Mouse (Mus musculus) hindbrain, embryonic 13.5 days (tissue): ENCODE data around the gene Sec11a. TPM values are rescaled to one million over a fixed set of nuclear protein-coding genes. Genes with fewer than 3 reads are reported as not detected.

Experiments used
- ATAC-seq: fragments of 200-750 bp; cut with Nextera tagmentation; 2 replicates; pipeline ENCODE4 v1.8.0; 2017; ENCODE audit warnings: moderate TSS enrichment; ENCODE audit not compliant: low FRiP score
- H3K27ac ChIP-seq: fragments of 300-500 bp; sonication (generic); 2 replicates; pipeline ENCODE4 v1.5.1; 2015; ENCODE audit warnings: inconsistent platforms, mild to moderate bottlenecking, moderate library complexity
- H3K27me3 ChIP-seq: fragments of 300-500 bp; sonication (generic); 2 replicates; pipeline ENCODE4 v1.6.1; 2015; ENCODE audit warnings: mild to moderate bottlenecking, inconsistent platforms
- H3K36me3 ChIP-seq: fragments of 300-500 bp; sonication (generic); 2 replicates; pipeline ENCODE4 v1.6.1; 2015; ENCODE audit warnings: mild to moderate bottlenecking, inconsistent platforms
- H3K4me1 ChIP-seq: fragments of 300-500 bp; sonication (generic); replicated peaks from 2 replicates; pipeline ENCODE4 v1.6.1; 2015; ENCODE audit warnings: inconsistent platforms
- H3K4me2 ChIP-seq: fragments of 300-500 bp; sonication (generic); 2 replicates; pipeline ENCODE4 v1.6.1; 2015; ENCODE audit warnings: inconsistent platforms, mild to moderate bottlenecking, moderate library complexity
- H3K4me3 ChIP-seq: fragments of 300-500 bp; sonication (generic); 2 replicates; pipeline ENCODE4 v1.5.1; 2015; ENCODE audit warnings: mild to moderate bottlenecking, inconsistent platforms
- H3K9ac ChIP-seq: fragments of 300-500 bp; sonication (generic); 2 replicates; pipeline ENCODE4 v1.6.1; 2015; ENCODE audit warnings: mild to moderate bottlenecking, inconsistent platforms
- H3K9me3 ChIP-seq: fragments of 300-500 bp; sonication (generic); 2 replicates; pipeline ENCODE4 v1.6.1; 2016; ENCODE audit warnings: inconsistent platforms
- WGBS: fragments of 180-500 bp; shearing (Covaris S2); methylation state at CpG from one replicate; pipeline ENCODE4 v1.1.7; 2015; 5-methylcytosine and 5-hydroxymethylcytosine counted together
- polyA plus RNA-seq: library from polyadenylated mRNA; unstranded; fragments of >200 nt; fragmentation: Nextera tagmentation; extraction: Ambion mirVana; gene quantifications from 2 replicates; pipeline ENCODE4 v1.2.1, GENCODE M21; 2015

The Sec11a gene
- 174 and 177 TPM in 2 replicates for polyA plus RNA-seq

- Histone ChIP-seq H3K9ac (peak within 1 kb of the TSS; percentile 93), H3K9me3 (no peaks in the 10 kb centered on the region), H3K4me3 (peak within 1 kb of the TSS; percentile 86), H3K36me3 (peaks cover 4% of the 10 kb centered on the region; the same call in 1 of the 2 replicates), H3K4me2 (peak within 1 kb of the TSS; percentile 92), H3K27ac (peak within 1 kb of the TSS; percentile 99), H3K27me3 (peaks cover 7% of the 10 kb centered on the region; the same call in 1 of the 2 replicates), H3K4me1 (peaks cover 29% of the 10 kb centered on the region)
- peak; percentile 100 for ATAC-seq
- WGBS = 2% methylated on average over 44 of the region's 44 CpGs
Measured at GRCm38 (mm10) chr7:80947445-80948350, at the start of gene Sec11a. TSS of gene Sec11a (minus strand) at chr7:80947780.

- Histone ChIP-seq H3K9me3 (no peaks in the 10 kb centered on the region), H3K4me2 (peak overlapping the region; percentile 92), H3K9ac (peak overlapping the region; percentile 19; the same call in 1 of the 2 replicates), H3K36me3 (no peaks in the 10 kb centered on the region), H3K4me3 (peak overlapping the region; percentile 86), H3K27me3 (no peaks in the 10 kb centered on the region), H3K4me1 (peaks cover 42% of the 10 kb centered on the region), H3K27ac (no peak overlapping the region)
- no peak for ATAC-seq
- 77% methylated on average over 3 of the region's 3 CpGs for WGBS
Measured at GRCm38 (mm10) chr7:80995266-80996146, 47.9 kb upstream of the Sec11a start.

GRCm38 (mm10) chr7:80994663-80995005, 47.1 kb upstream of the Sec11a start:
- H3K9me3 ChIP-seq = no peaks in the 10 kb centered on the region
- H3K27ac ChIP-seq = peak overlapping the region; percentile 97; the same call in 1 of the 2 replicates
- H3K36me3 ChIP-seq = no peaks in the 10 kb centered on the region
- peak overlapping the region; percentile 97 for H3K9ac ChIP-seq
- no peak for ATAC-seq
- peaks cover 42% of the 10 kb centered on the region for H3K4me1 ChIP-seq
- H3K4me2 ChIP-seq = peak overlapping the region; percentile 92
- WGBS = 43% methylated on average over 6 of the region's 6 CpGs
- peak overlapping the region; percentile 86 for H3K4me3 ChIP-seq
- H3K27me3 ChIP-seq = no peaks in the 10 kb centered on the region

GRCm38 (mm10) chr7:80993834-80994662, 46.5 kb upstream of the Sec11a start:
- peak overlapping the region; percentile 92 for H3K4me2 ChIP-seq
- ATAC-seq = peak; percentile 88
- H3K27ac ChIP-seq = peak overlapping the region; percentile 97
- no peaks in the 10 kb centered on the region for H3K27me3 ChIP-seq
- no peaks in the 10 kb centered on the region for H3K9me3 ChIP-seq
- peak overlapping the region; percentile 86 for H3K4me3 ChIP-seq
- WGBS = under 1% methylated on average over 44 of the region's 58 CpGs
- peak overlapping the region; percentile 97 for H3K9ac ChIP-seq
- no peaks in the 10 kb centered on the region for H3K36me3 ChIP-seq
- H3K4me1 ChIP-seq = peaks cover 42% of the 10 kb centered on the region

- Histone ChIP-seq H3K4me1 (peaks cover 42% of the 10 kb centered on the region), H3K27ac (peak within 1 kb of the TSS; percentile 97), H3K9ac (peak within 1 kb of the TSS; percentile 97), H3K4me3 (peak within 1 kb of the TSS; percentile 86), H3K36me3 (no peaks in the 10 kb centered on the region), H3K9me3 (no peaks in the 10 kb centered on the region), H3K4me2 (peak within 1 kb of the TSS; percentile 92), H3K27me3 (no peaks in the 10 kb centered on the region)
- ATAC-seq = peak; percentile 92
- WGBS = under 1% methylated on average over 60 of the region's 102 CpGs
Measured at GRCm38 (mm10) chr7:80992980-80993833, 45.6 kb upstream of the Sec11a start, which contains the start of gene Zfp592. TSS of gene Zfp592 (plus strand) at chr7:80993681.

GRCm38 (mm10) chr7:80992631-80992979, 45.0 kb upstream of the Sec11a start:
- no peak for ATAC-seq
- Histone ChIP-seq H3K4me1 (peaks cover 39% of the 10 kb centered on the region), H3K4me2 (peak overlapping the region; percentile 92), H3K9me3 (no peaks in the 10 kb centered on the region), H3K9ac (peak overlapping the region; percentile 97), H3K4me3 (peak overlapping the region; percentile 86), H3K27me3 (no peaks in the 10 kb centered on the region), H3K36me3 (no peaks in the 10 kb centered on the region), H3K27ac (peak overlapping the region; percentile 97)
- WGBS = 2% methylated on average over 12 of the region's 12 CpGs

GRCm38 (mm10) chr7:80992063-80992462, 44.5 kb upstream of the Sec11a start:
- peak overlapping the region; percentile 86 for H3K4me3 ChIP-seq
- peak overlapping the region; percentile 97; the same call in 1 of the 2 replicates for H3K27ac ChIP-seq

GRCm38 (mm10) chr7:80991589-80991988, 44.0 kb upstream of the Sec11a start:
- peaks cover 36% of the 10 kb centered on the region for H3K4me1 ChIP-seq

More at GRCm38 (mm10) chr7:80992063-80992462, 44.5 kb upstream of the Sec11a start:
- no peaks in the 10 kb centered on the region for H3K9me3 ChIP-seq
- no peaks in the 10 kb centered on the region for H3K36me3 ChIP-seq
- peak overlapping the region; percentile 92 for H3K4me2 ChIP-seq
- H3K4me1 ChIP-seq = peaks cover 36% of the 10 kb centered on the region
- peak overlapping the region; percentile 97 for H3K9ac ChIP-seq
- 81% methylated on average over 6 of the region's 6 CpGs for WGBS
- no peaks in the 10 kb centered on the region for H3K27me3 ChIP-seq
- no peak for ATAC-seq

GRCm38 (mm10) chr7:80990276-80990675, 42.7 kb upstream of the Sec11a start:
- ATAC-seq = no peak
- Histone ChIP-seq H3K9ac (no peak overlapping the region), H3K4me1 (peaks cover 28% of the 10 kb centered on the region), H3K36me3 (no peaks in the 10 kb centered on the region), H3K4me2 (no peak overlapping the region), H3K27me3 (no peaks in the 10 kb centered on the region), H3K9me3 (no peaks in the 10 kb centered on the region), H3K4me3 (no peak overlapping the region), H3K27ac (no peak overlapping the region)
- 95% methylated on average over 6 of the region's 6 CpGs for WGBS

More at GRCm38 (mm10) chr7:80991589-80991988, 44.0 kb upstream of the Sec11a start:
- Histone ChIP-seq H3K4me2 (peak overlapping the region; percentile 92), H3K27ac (no peak overlapping the region), H3K27me3 (no peaks in the 10 kb centered on the region), H3K36me3 (no peaks in the 10 kb centered on the region), H3K9me3 (no peaks in the 10 kb centered on the region), H3K4me3 (peak overlapping the region; percentile 86; the same call in 1 of the 2 replicates), H3K9ac (no peak overlapping the region)
- WGBS = 96% methylated on average over 5 of the region's 5 CpGs
- ATAC-seq = no peak

- H3K4me3 ChIP-seq = no peak overlapping the region
- ATAC-seq = no peak
- no peak overlapping the region for H3K4me2 ChIP-seq
- WGBS = 75% methylated on average over 4 of the region's 4 CpGs
- no peaks in the 10 kb centered on the region for H3K36me3 ChIP-seq
- no peak overlapping the region for H3K9ac ChIP-seq
- H3K27ac ChIP-seq = no peak overlapping the region
- peaks cover 15% of the 10 kb centered on the region for H3K4me1 ChIP-seq
- no peaks in the 10 kb centered on the region for H3K27me3 ChIP-seq
- no peaks in the 10 kb centered on the region for H3K9me3 ChIP-seq
Measured at GRCm38 (mm10) chr7:80987805-80988625, 40.4 kb upstream of the Sec11a start.
